Mouse (Mus musculus) lung, postnatal 0 days (tissue): ENCODE data around the gene Natd1. TPM values are rescaled to one million over a fixed set of nuclear protein-coding genes. Genes with fewer than 3 reads are reported as not detected.

ENCODE experiments used
- ATAC-seq: fragments of 200-750 bp; cut with Nextera tagmentation; 2 replicates; pipeline ENCODE4 v1.8.0; 2017; ENCODE audit warnings: moderate library complexity
- DNase-seq: peaks from one replicate; pipeline ENCODE4 v3.0.0-alpha.2; 2016; ENCODE audit warnings: low spot score
- H3K27ac ChIP-seq: fragments of 300-500 bp; sonication (generic); 2 replicates; pipeline ENCODE4 v1.5.1; 2014; ENCODE audit warnings: antibody characterized with exemption, mild to moderate bottlenecking, low read length, mixed read lengths
- H3K27me3 ChIP-seq: fragments of 300-500 bp; sonication (generic); replicated peaks from 2 replicates; pipeline ENCODE4 v1.6.1; 2014; ENCODE audit warnings: low read length, mixed read lengths; ENCODE audit not compliant: insufficient read depth
- H3K36me3 ChIP-seq: fragments of 300-500 bp; sonication (generic); 2 replicates; pipeline ENCODE4 v1.6.1; 2014; ENCODE audit warnings: low read length, mixed read lengths; ENCODE audit not compliant: insufficient read depth
- H3K4me1 ChIP-seq: fragments of 300-500 bp; sonication (generic); 2 replicates; pipeline ENCODE4 v1.6.1; 2014; ENCODE audit warnings: antibody characterized with exemption, low read depth, low read length, mixed read lengths; ENCODE audit not compliant: insufficient read depth
- H3K4me2 ChIP-seq: fragments of 300-500 bp; sonication (generic); replicated peaks from 2 replicates; pipeline ENCODE4 v1.6.1; 2014; ENCODE audit warnings: low read depth, mild to moderate bottlenecking, low read length, moderate library complexity, mixed read lengths
- H3K4me3 ChIP-seq: fragments of 300-500 bp; sonication (generic); 2 replicates; pipeline ENCODE4 v1.5.1; 2014; ENCODE audit warnings: low read depth, low read length
- H3K9ac ChIP-seq: fragments of 300-500 bp; sonication (generic); replicated peaks from 2 replicates; pipeline ENCODE4 v1.6.1; 2014; ENCODE audit warnings: low read depth, mild to moderate bottlenecking
- H3K9me3 ChIP-seq: fragments of 300-500 bp; sonication (generic); 2 replicates; pipeline ENCODE4 v1.6.1; 2016; ENCODE audit warnings: low read length, mixed read lengths
- CTCF ChIP-seq: IDR thresholded peaks from 2 replicates; pipeline ENCODE4 v1.5.1; 2016; ENCODE audit warnings: antibody characterized with exemption, mild to moderate bottlenecking
- EP300 ChIP-seq: IDR thresholded peaks from 2 replicates; pipeline ENCODE4 v1.6.1; 2016; ENCODE audit warnings: antibody characterized with exemption, mild to moderate bottlenecking, control low read depth
- WGBS: fragments of 180-500 bp; shearing (Covaris S2); extraction: QIAGEN DNeasy Blood & Tissue Kit; methylation state at CpG from one replicate; pipeline ENCODE4 v1.1.7; 2014; 5-methylcytosine and 5-hydroxymethylcytosine counted together
- polyA plus RNA-seq: library from polyadenylated mRNA; unstranded; fragments of >200 nt; fragmentation: Nextera tagmentation; extraction: Ambion mirVana; gene quantifications from 2 replicates; pipeline ENCODE4 v1.2.1, GENCODE M21; 2015

Natd1 gene
- polyA plus RNA-seq, 1 experiment from 2014 or later, result 17.0 TPM

GRCm38 (mm10) chr11:60941370-60941769 is 26.8 kb upstream of the Natd1 start:
- Histone ChIP-seq H3K9ac (no peak overlapping the region), H3K9me3 (no peaks in the 10 kb centered on the region), H3K27me3 (no peaks in the 10 kb centered on the region), H3K4me1 (peaks cover 21% of the 10 kb centered on the region), H3K4me2 (no peak overlapping the region), H3K27ac (peak overlapping the region; percentile 90), H3K4me3 (no peak overlapping the region), H3K36me3 (peaks cover 26% of the 10 kb centered on the region)
- 42% methylated on average over 7 of the region's 9 CpGs for WGBS
- no peak for TF ChIP-seq CTCF
- peak; percentile 83 for TF ChIP-seq EP300
- peak; percentile 93 for ATAC-seq
- peak; percentile 96 for DNase-seq

- no peak for TF ChIP-seq CTCF
- TF ChIP-seq EP300, result no peak
- Histone ChIP-seq H3K4me3 (no peak overlapping the region), H3K9me3 (no peaks in the 10 kb centered on the region), H3K9ac (no peak overlapping the region), H3K36me3 (peaks cover 18% of the 10 kb centered on the region), H3K27me3 (no peaks in the 10 kb centered on the region), H3K27ac (peak overlapping the region; percentile 90), H3K4me1 (peaks cover 30% of the 10 kb centered on the region), H3K4me2 (no peak overlapping the region)
- 70% methylated on average over 5 of the region's 5 CpGs for WGBS
- DNase-seq (no peak), ATAC-seq (no peak)
Observed at GRCm38 (mm10) chr11:60940501-60940900, 26.0 kb upstream of the Natd1 start.

GRCm38 (mm10) chr11:60939487-60939886 is 24.9 kb upstream of the Natd1 start:
- Histone ChIP-seq H3K4me1 (peaks cover 37% of the 10 kb centered on the region), H3K9ac (no peak overlapping the region), H3K27ac (peak overlapping the region; percentile 43), H3K4me3 (no peak overlapping the region), H3K9me3 (no peaks in the 10 kb centered on the region), H3K27me3 (no peaks in the 10 kb centered on the region), H3K4me2 (no peak overlapping the region), H3K36me3 (peaks cover 16% of the 10 kb centered on the region)
- DNase-seq (no peak), ATAC-seq (no peak)
- WGBS, result 83% methylated on average over 3 of the region's 3 CpGs
- no peak for TF ChIP-seq CTCF
- TF ChIP-seq EP300, result no peak

GRCm38 (mm10) chr11:60937611-60938010 is 23.1 kb upstream of the Natd1 start:
- 66% methylated on average over 3 of the region's 3 CpGs for WGBS
- no peak for DNase-seq
- Histone ChIP-seq H3K4me3 (no peak overlapping the region), H3K27me3 (no peaks in the 10 kb centered on the region), H3K36me3 (no peaks in the 10 kb centered on the region), H3K4me1 (peaks cover 52% of the 10 kb centered on the region), H3K27ac (no peak overlapping the region), H3K9ac (no peak overlapping the region), H3K4me2 (no peak overlapping the region), H3K9me3 (no peaks in the 10 kb centered on the region)
- TF ChIP-seq EP300 (no peak), CTCF (no peak)
- no peak for ATAC-seq

- H3K9me3 ChIP-seq, result no peaks in the 10 kb centered on the region
- H3K9ac ChIP-seq, result no peak overlapping the region
- peak overlapping the region; percentile 85 for H3K27ac ChIP-seq
- TF ChIP-seq CTCF, result no peak
- no peak for TF ChIP-seq EP300
- H3K4me3 ChIP-seq, result no peak overlapping the region; the same call in 1 of the 2 replicates
- DNase-seq, result no peak
- H3K36me3 ChIP-seq, result no peaks in the 10 kb centered on the region
- H3K4me1 ChIP-seq, result peaks cover 47% of the 10 kb centered on the region
- ATAC-seq, result no peak
- WGBS, result 61% methylated on average over 4 of the region's 4 CpGs
- peak overlapping the region; percentile 36; the same call in 1 of the 2 replicates for H3K4me2 ChIP-seq
- no peaks in the 10 kb centered on the region for H3K27me3 ChIP-seq
Observed at GRCm38 (mm10) chr11:60935975-60936373, 21.4 kb upstream of the Natd1 start.

GRCm38 (mm10) chr11:60935326-60935974 is 20.9 kb upstream of the Natd1 start:
- Histone ChIP-seq H3K4me1 (peaks cover 44% of the 10 kb centered on the region), H3K9ac (no peak overlapping the region), H3K4me2 (peak overlapping the region; percentile 36), H3K9me3 (no peaks in the 10 kb centered on the region), H3K27me3 (no peaks in the 10 kb centered on the region), H3K27ac (peak overlapping the region; percentile 85), H3K36me3 (no peaks in the 10 kb centered on the region), H3K4me3 (no peak overlapping the region; the same call in 1 of the 2 replicates)
- peak; percentile 91 for DNase-seq
- TF ChIP-seq CTCF (no peak), EP300 (peak; percentile 80)
- 39% methylated on average over 7 of the region's 7 CpGs for WGBS
- ATAC-seq, result peak; percentile 50
